22 mouse cellular contexts compared by ENCODE assay signal in the genomic region with DNA sequence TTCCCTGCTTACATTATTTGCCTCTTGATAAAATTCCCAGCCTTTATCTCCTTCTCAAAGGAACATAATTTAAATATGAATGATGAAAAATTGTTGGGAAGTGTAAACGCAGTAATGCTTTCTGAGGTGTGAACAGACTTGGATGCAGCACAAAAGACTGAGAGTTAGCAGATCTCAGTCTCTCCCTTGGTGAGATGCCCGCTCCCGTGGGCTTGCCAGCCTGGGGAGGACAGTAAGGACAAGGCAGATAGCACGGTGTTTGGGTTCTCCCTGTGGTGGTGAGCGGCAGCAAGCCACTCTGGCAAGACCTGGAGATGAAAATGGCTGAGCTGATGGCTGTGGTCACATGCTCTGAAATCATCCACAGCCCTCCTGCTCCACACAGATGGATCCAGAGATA.
A peak's percentile ranks its signal among the peaks of the same experiment; 100 is the strongest.
DNase-seq lines count a peak whose midpoint lies in the region; ATAC-seq and TF ChIP-seq lines count a peak whose summit lies in the region.
"Had no signal": no experiment of that assay in that cellular context is flagged by ENCODE, and none has a peak within 500 bp of the region (broad histone marks: within the 10 kb centered on the region; RNA-seq: fewer than 3 reads in every experiment).

No protein-coding gene starts in this region.

- no peaks in the 10 kb centered on the region for H3K9me3 ChIP-seq in forebrain, postnatal 0 days (ENCODE audit: low read length)
- no peaks in the 10 kb centered on the region for H3K9me3 ChIP-seq in forebrain, embryonic 11.5 days (ENCODE audit: control insufficient read depth, low read length)
- H3K9me3 ChIP-seq: embryonic facial prominence, embryonic 10.5 days; heart, embryonic 15.5 days; hindbrain, embryonic 13.5 days had no signal

- H3K27me3 ChIP-seq in forebrain, postnatal 0 days (ENCODE audit: insufficient read depth, low read length), result no peaks in the 10 kb centered on the region
- no peaks in the 10 kb centered on the region for H3K27me3 ChIP-seq in forebrain, embryonic 11.5 days (ENCODE audit: control insufficient read depth, insufficient read depth, low read length)
- H3K27me3 ChIP-seq: heart, embryonic 15.5 days; hindbrain, embryonic 13.5 days; Patski had no signal

- no peak overlapping the region for H3K4me3 ChIP-seq in forebrain, postnatal 0 days (ENCODE audit: low read depth, low read length)
- H3K4me3 ChIP-seq in forebrain, embryonic 11.5 days (ENCODE audit: low read depth, low read length), result no peak overlapping the region
- H3K4me3 ChIP-seq: embryonic facial prominence, embryonic 10.5 days; heart, embryonic 10.5 days; heart, embryonic 15.5 days; hindbrain, embryonic 13.5 days had no signal

- peak; percentile 67 for ATAC-seq in forebrain, postnatal 0 days
- ATAC-seq in forebrain, embryonic 11.5 days (replicated peaks; ENCODE audit: low FRiP score), result no peak
- ATAC-seq: activated CD4-positive, CD25-positive, alpha-beta regulatory T cell, adult 4 months; hindbrain, postnatal 0 days; Patski had no signal

- peak; percentile 39 to 45 for DNase-seq in cerebellum, postnatal 14 days
- DNase-seq in cerebellum, adult 9-10 months, result no peak
- DNase-seq in forebrain, postnatal 0 days, result peak; percentile 52
- DNase-seq in forebrain, embryonic 11.5 days (ENCODE audit: low spot score), result no peak
- DNase-seq in right cerebral cortex, postnatal 10 days (ENCODE audit: low spot score in 2 of 2), result peak; percentile 33 to 39
- no peak for DNase-seq in right cerebral cortex, postnatal 14 days
- peak; percentile 21 for DNase-seq in telencephalon, adult 2 months (ENCODE audit: low read depth, low spot score)
- DNase-seq in heart, adult 11 months, result no peak
- DNase-seq: adrenal gland, postnatal 14 days; cerebellum, adult 11 months; cerebellum, adult 8-10 months; gastrocnemius, postnatal 36 days; heart, adult 18-20 months; heart, postnatal 14 days; kidney, adult 11 months had no signal

- no peak overlapping the region for H3K27ac ChIP-seq in forebrain, postnatal 0 days (ENCODE audit: low read depth, low read length)
- H3K27ac ChIP-seq in forebrain, embryonic 11.5 days (ENCODE audit: low read depth, low read length), result no peak overlapping the region
- H3K27ac ChIP-seq: embryonic facial prominence, embryonic 10.5 days; heart, embryonic 10.5 days; heart, embryonic 15.5 days; hindbrain, embryonic 13.5 days; hindbrain, postnatal 0 days had no signal

- no peak for TF ChIP-seq CTCF in forebrain, postnatal 0 days (IDR thresholded peaks at IDR 0.05; ENCODE audit: low read depth)

- H3K36me3 ChIP-seq in forebrain, postnatal 0 days (ENCODE audit: insufficient read depth), result no peaks in the 10 kb centered on the region
- no peaks in the 10 kb centered on the region for H3K36me3 ChIP-seq in forebrain, embryonic 11.5 days (ENCODE audit: control insufficient read depth, insufficient read depth, low read length)
- H3K36me3 ChIP-seq: embryonic facial prominence, embryonic 10.5 days; heart, embryonic 10.5 days; heart, embryonic 15.5 days; hindbrain, embryonic 13.5 days had no signal

- H3K9ac ChIP-seq in forebrain, postnatal 0 days, result no peak overlapping the region
- H3K9ac ChIP-seq in forebrain, embryonic 11.5 days (ENCODE audit: low read length), result no peak overlapping the region
- H3K9ac ChIP-seq: heart, embryonic 15.5 days; hindbrain, embryonic 13.5 days had no signal

- 27% methylated on average over 5 of the region's 5 CpGs for WGBS in forebrain, postnatal 0 days
- WGBS in forebrain, embryonic 11.5 days, result 75% methylated on average over 5 of the region's 5 CpGs

- peaks cover 8% of the 10 kb centered on the region for H3K4me1 ChIP-seq in forebrain, postnatal 0 days (ENCODE audit: insufficient read depth)
- no peaks in the 10 kb centered on the region for H3K4me1 ChIP-seq in forebrain, embryonic 11.5 days (replicated peaks; ENCODE audit: control insufficient read depth, insufficient read depth, low read length)
- H3K4me1 ChIP-seq: heart, embryonic 10.5 days; heart, embryonic 15.5 days; hindbrain, embryonic 13.5 days had no signal

- H3K4me2 ChIP-seq in forebrain, postnatal 0 days (ENCODE audit: low read depth), result no peak overlapping the region
- H3K4me2 ChIP-seq in forebrain, embryonic 11.5 days (ENCODE audit: low read depth, low read length, severe bottlenecking), result no peak overlapping the region
- H3K4me2 ChIP-seq: heart, embryonic 15.5 days; hindbrain, embryonic 13.5 days had no signal

Comparison
In these comparisons a context has a peak if more than half of its experiments do, and no peak if none do; other contexts are left out.
1. DNase-seq: peak in cerebellum, postnatal 14 days (2 of 2), forebrain, postnatal 0 days (single experiment), right cerebral cortex, postnatal 10 days (2 of 2) and telencephalon, adult 2 months (single experiment); none in cerebellum, adult 9-10 months (single experiment), forebrain, embryonic 11.5 days (single experiment), right cerebral cortex, postnatal 14 days (single experiment) and heart, adult 11 months (single experiment).